Mouse (Mus musculus): ENCODE measurements around the gene Pygo1. TPM values are rescaled to one million over a fixed set of nuclear protein-coding genes. Genes with fewer than 3 reads are reported as not detected.

Pygo1 gene
- 13.8 and 15.5 TPM in 2 replicates for polyA plus RNA-seq (2015; fragmentation: Nextera tagmentation; extraction: Ambion mirVana)

DNA sequence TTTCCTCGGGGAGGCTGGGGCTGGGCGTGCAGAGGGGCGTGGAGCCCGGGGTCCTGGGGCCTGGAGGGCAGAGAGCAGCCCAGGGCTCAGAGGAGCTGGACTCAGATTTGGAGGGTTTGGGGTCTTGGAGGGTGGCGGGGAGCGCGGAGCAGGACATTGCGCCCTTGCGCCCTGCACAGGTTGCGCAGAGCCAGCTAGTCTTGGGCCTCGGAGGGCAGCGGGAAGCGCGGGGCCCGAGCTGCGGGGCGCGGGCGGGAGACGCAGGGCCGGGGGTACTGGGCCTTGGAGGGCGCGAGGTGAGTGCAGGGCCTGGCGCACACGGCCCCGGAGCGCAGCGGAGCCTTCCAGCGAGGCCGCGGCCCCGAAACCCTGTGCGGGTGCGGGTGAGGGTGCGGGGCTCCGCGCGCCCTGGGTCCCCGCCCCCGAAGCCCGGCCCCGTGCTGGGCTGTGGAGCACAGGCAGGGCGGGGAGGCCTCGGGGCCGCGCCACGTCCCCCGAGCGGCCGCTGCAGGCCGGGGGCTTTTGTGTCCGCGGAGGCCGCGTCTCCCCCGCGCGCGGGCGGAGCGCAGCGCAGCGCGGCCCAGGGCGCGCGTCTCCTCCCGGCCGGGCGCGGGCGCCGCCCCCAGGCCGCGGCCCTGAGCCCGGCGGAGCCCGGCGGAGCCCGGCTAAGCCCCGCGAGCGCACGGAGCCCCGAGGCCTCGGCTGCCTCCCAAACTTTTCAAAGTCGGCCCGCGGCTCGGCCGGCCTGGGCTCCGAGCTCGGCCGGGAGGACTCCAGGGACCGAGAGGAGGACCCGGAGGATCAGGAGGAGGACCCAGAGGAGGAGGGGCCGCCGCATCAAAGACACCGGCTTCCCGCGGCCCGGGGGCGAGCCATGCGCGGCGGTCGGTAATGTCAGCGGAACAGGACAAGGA is at the start of gene Pygo1:
Pygo1 (plus strand) TSS at position 625 of the 914 bp plus-strand sequence.
- Histone ChIP-seq H3K36me3 (replicated peaks) (no peaks in the 10 kb centered on the region), H3K4me2 (peak within 1 kb of the TSS; percentile 89), H3K9me3 (no peaks in the 10 kb centered on the region), H3K4me1 (peaks cover 24% of the 10 kb centered on the region), H3K4me3 (peak within 1 kb of the TSS; percentile 86), H3K27me3 (replicated peaks) (no peaks in the 10 kb centered on the region), H3K27ac (peak within 1 kb of the TSS; percentile 84), H3K9ac (peak within 1 kb of the TSS; percentile 84)
- under 1% methylated on average over 107 of the region's 108 CpGs for WGBS
- peak; percentile 87 for ATAC-seq (replicated peaks)

DNA sequence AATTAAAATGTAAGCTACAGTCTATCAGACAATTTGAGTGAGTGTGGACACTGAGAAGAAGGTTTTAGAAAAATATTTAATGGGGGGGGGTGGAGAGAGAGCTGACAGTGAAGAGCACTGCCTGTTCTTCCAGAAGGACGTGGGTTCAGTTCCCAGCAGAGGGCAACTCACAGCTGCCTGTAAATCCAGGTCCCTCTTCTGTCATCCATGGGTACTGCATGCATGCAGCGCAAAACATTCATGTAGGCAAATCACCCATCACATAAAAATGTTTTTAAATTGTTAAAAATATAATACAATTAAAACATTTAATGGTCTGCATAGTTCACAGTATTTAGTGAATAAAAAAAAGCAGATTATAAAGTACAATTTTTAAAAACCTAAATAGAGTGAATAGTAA is 49.6 kb upstream of the Pygo1 start:
- 94% methylated on average over 2 of the region's 2 CpGs for WGBS
- Histone ChIP-seq H3K9me3 (no peaks in the 10 kb centered on the region), H3K27me3 (replicated peaks) (no peaks in the 10 kb centered on the region), H3K4me1 (peaks cover 28% of the 10 kb centered on the region), H3K9ac (no peak overlapping the region), H3K4me2 (no peak overlapping the region), H3K27ac (no peak overlapping the region), H3K36me3 (replicated peaks) (no peaks in the 10 kb centered on the region), H3K4me3 (no peak overlapping the region)
- ATAC-seq (replicated peaks), result no peak

DNA sequence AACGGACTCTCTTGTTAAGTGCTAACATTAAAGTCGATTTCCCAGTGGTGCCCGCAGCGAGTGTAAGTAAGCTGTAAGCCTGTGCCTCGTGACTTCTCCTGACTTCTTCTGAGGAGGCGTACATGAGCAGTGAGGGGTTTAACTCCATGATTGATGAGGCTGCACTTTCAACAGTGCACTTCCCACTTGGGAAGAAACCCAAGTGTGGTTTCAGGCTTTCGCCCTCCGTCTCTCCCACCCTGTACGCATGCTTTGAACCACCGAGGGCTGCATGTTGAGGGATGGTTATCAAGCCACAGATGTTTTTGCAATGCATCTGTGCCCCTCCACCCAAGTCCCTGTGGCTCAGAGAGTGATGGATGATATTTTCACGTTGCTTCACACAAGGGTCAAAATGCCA is 47.5 kb upstream of the Pygo1 start:
- Histone ChIP-seq H3K27ac (no peak overlapping the region), H3K9me3 (no peaks in the 10 kb centered on the region), H3K4me1 (peaks cover 24% of the 10 kb centered on the region), H3K36me3 (replicated peaks) (no peaks in the 10 kb centered on the region), H3K4me2 (no peak overlapping the region), H3K27me3 (replicated peaks) (no peaks in the 10 kb centered on the region), H3K4me3 (no peak overlapping the region), H3K9ac (no peak overlapping the region)
- no peak for ATAC-seq (replicated peaks)
- WGBS, result 37% methylated on average over 11 of the region's 11 CpGs

DNA sequence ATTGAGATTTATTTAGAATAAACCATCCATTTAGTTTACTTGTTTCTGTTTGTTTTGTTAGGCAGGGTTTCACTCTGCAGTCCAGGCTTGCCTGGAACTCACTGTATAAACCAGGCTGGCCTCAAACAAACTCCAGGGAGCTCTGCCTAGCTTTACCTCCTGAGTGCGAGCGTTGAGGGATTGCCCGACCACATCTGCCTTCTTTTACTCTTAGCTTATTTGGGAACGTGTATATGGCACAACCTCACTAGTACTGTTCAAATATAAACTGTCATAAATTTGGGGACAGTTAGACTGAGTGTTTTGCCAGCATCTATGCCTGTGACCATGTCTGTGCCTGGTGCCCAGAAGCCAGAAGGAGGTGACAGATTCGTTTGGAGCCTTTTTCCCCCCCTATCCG is 46.8 kb upstream of the Pygo1 start:
- H3K4me3 ChIP-seq, result no peak overlapping the region
- ATAC-seq (replicated peaks), result no peak
- H3K27ac ChIP-seq, result no peak overlapping the region
- 44% methylated on average over 6 of the region's 6 CpGs for WGBS
- no peak overlapping the region for H3K9ac ChIP-seq
- H3K27me3 ChIP-seq (replicated peaks), result no peaks in the 10 kb centered on the region
- H3K36me3 ChIP-seq (replicated peaks), result no peaks in the 10 kb centered on the region
- H3K4me1 ChIP-seq, result peaks cover 24% of the 10 kb centered on the region
- no peak overlapping the region for H3K4me2 ChIP-seq
- no peaks in the 10 kb centered on the region for H3K9me3 ChIP-seq

DNA sequence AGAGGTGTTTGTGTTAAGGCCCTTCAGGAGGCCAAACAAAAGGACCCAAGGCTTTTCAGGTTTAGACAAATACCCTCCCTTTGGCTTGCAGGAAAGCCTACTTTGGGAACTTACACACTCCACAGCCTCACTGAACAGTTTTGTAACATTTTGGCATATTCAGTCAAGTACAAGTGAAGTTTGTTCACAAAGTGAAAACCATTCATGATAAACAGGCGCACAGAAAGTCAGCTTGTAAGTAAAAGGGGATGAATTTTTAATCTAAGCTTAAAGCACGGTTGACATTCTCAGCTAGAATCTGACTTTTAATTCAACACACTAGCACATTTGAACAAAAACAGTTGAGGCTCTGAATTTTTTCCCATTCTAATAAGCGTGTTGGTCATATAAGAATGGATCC is 45.8 kb upstream of the Pygo1 start:
- no peak overlapping the region for H3K9ac ChIP-seq
- H3K27ac ChIP-seq, result no peak overlapping the region
- H3K9me3 ChIP-seq, result no peaks in the 10 kb centered on the region
- no peaks in the 10 kb centered on the region for H3K36me3 ChIP-seq (replicated peaks)
- peaks cover 24% of the 10 kb centered on the region for H3K4me1 ChIP-seq
- H3K27me3 ChIP-seq (replicated peaks), result no peaks in the 10 kb centered on the region
- H3K4me3 ChIP-seq, result no peak overlapping the region
- no peak for ATAC-seq (replicated peaks)
- 44% methylated on average over 3 of the region's 3 CpGs for WGBS
- no peak overlapping the region for H3K4me2 ChIP-seq

DNA sequence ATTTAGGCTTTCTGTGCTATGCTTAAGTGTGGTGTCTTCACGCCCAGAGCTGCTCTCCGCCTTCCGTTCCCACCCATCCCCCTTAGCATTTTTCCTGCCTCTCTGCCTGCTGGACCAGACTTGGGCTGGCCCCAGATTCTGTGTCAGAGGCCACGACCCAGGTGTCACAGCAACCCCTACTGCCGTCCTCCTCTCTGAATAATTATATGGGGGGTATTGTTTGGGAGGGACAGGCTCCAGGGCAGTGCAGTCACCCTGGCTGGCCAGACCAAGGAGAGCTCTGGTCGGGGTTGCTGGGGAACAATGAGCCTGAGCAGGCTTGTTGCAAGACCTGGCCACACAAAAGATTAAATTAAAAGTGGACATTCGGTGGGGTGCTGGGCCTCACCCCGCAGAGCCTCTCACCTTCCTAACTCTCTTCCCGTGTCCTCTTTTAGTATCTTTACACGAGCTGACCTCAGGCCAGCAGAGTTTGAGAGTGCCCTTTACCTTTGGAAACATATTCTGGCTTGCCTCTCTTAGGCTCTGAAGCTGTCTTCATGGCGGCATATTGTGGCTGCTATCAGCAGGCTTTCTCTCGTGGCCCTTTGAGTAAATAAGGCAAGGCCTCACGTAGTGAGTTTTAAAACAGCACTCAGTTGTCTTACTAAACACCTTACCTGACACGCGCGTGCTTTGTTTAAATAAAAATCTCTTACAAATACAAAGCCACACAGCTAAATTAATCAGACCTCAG is 45.1 kb upstream of the Pygo1 start:
- WGBS, result 19% methylated on average over 16 of the region's 16 CpGs
- no peaks in the 10 kb centered on the region for H3K36me3 ChIP-seq (replicated peaks)
- H3K4me2 ChIP-seq, result no peak overlapping the region
- H3K4me3 ChIP-seq, result no peak overlapping the region
- no peaks in the 10 kb centered on the region for H3K27me3 ChIP-seq (replicated peaks)
- H3K9ac ChIP-seq, result no peak overlapping the region
- peaks cover 24% of the 10 kb centered on the region for H3K4me1 ChIP-seq
- H3K9me3 ChIP-seq, result no peaks in the 10 kb centered on the region
- ATAC-seq (replicated peaks), result 0 out of 2 replicates have a peak, but pooled peaks have one; percentile 25
- no peak overlapping the region for H3K27ac ChIP-seq

DNA sequence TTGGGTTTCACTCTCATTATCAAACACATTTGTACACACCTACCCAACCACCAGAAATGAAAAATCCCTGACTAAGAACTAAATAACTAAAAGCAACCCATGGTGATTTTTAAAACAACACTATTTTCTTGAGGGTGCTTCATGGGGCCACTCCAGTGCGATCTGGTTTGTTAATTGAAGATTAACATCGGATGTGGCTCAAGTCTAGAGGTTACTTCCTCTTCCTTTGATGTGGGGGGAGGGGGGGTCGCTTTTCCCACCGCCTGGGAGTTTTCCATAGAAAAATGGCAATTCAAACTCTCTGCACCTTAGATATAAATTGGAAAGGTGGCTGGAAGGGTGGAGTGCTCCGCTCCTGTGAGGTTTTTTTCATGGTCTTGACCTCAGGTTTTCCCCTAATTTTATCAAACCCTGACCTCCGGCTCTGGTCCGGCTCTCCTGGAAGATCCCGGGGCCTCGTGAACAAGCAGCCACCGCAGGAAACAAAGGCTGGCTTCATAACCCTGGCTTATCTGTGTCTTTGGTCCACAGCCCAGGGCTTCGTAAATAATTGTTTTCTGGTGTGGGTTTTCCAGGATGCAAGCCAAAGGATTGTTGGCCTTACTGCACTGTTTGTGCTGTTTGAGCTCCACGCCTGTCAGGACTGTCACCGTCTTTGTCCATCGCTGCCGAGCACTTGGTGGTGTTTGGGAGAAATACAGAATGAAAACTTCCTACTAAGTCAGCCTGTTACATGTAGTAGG is 44.2 kb upstream of the Pygo1 start:
- no peaks in the 10 kb centered on the region for H3K27me3 ChIP-seq (replicated peaks)
- H3K9me3 ChIP-seq, result no peaks in the 10 kb centered on the region
- 11% methylated on average over 15 of the region's 15 CpGs for WGBS
- H3K4me3 ChIP-seq, result no peak overlapping the region
- no peak overlapping the region for H3K27ac ChIP-seq
- H3K9ac ChIP-seq, result no peak overlapping the region
- H3K4me1 ChIP-seq, result peaks cover 24% of the 10 kb centered on the region
- ATAC-seq (replicated peaks), result no peak
- no peaks in the 10 kb centered on the region for H3K36me3 ChIP-seq (replicated peaks)
- H3K4me2 ChIP-seq, result no peak overlapping the region

DNA sequence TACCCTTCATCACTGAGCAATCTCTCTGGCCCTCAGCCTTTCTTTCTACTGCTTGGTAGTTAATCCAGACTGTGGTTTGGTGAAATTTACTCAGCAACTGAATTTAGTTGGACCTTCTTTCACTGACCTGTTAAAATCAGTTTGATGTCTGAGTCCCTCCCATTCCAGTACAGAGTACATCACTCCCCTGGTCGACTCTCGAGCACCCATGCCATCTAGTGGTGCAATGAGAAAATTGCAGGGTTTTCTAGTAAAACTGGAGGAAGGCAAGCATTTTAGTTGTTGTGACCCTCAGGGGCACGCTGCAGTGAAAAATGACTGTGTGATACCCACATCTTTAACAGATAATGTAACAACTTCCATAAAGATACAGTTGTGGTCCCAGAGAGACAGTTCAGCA is 41.5 kb upstream of the Pygo1 start:
- Histone ChIP-seq H3K4me3 (no peak overlapping the region), H3K9ac (no peak overlapping the region), H3K36me3 (replicated peaks) (no peaks in the 10 kb centered on the region), H3K4me1 (peaks cover 17% of the 10 kb centered on the region), H3K9me3 (no peaks in the 10 kb centered on the region), H3K27me3 (replicated peaks) (no peaks in the 10 kb centered on the region), H3K4me2 (no peak overlapping the region), H3K27ac (no peak overlapping the region)
- 16% methylated on average over 3 of the region's 3 CpGs for WGBS
- ATAC-seq (replicated peaks), result peak; percentile 72

DNA sequence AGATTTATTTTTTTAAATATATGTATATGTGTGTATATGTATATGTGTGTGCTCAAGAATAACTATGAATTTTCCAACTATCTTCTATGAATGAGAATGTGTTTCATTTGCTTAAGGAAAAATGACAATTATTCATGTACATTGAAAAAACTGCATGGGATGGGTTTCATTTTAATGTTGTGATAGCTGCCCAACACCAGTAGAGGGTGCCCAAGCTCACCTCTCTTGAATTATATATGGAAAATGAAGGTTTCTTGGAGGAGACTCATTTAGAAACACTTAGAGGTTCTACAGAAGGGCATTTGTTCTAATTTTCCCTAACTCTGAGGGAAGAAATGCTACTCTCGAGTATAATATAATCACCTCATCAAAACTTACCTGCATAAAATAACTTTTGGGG is 35.7 kb upstream of the Pygo1 start:
- Histone ChIP-seq H3K9ac (no peak overlapping the region), H3K4me1 (no peaks in the 10 kb centered on the region), H3K4me2 (no peak overlapping the region), H3K27me3 (replicated peaks) (no peaks in the 10 kb centered on the region), H3K36me3 (replicated peaks) (no peaks in the 10 kb centered on the region), H3K27ac (no peak overlapping the region), H3K4me3 (no peak overlapping the region), H3K9me3 (no peaks in the 10 kb centered on the region)
- 96% methylated on average over 1 of the region's 1 CpGs for whole genome bisulfite sequencing
- ATAC-seq (replicated peaks), result no peak

DNA sequence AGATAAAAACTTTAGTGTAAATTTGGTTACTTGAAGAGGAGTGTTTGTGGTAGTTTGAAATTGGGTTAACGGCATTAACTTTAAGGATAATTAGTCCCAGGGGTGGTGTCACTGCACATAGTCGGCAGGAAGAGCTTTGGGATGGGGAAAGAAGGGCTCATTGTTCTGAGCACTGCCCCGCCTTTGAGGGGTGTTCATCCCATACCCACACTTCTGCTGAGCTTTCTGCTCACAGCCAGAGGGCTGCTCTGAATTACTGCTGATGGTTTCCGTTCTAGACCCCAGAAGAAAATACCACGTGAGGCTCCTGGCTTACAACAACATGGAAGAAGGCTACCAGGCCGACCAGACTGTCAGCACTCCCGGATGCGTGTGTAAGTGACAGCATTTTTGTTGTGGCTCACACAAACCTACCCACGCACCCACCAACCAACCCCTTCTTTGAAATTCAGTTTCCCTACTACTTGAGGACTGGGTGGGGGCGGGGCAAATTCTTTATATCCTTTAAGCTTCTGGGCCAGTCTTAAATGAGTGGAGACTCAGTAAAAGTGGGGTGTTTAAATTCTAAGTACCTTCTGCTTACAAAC is 34.9 kb upstream of the Pygo1 start:
- H3K4me2 ChIP-seq, result no peak overlapping the region
- no peak overlapping the region for H3K9ac ChIP-seq
- 81% methylated on average over 10 of the region's 10 CpGs for WGBS
- no peaks in the 10 kb centered on the region for H3K4me1 ChIP-seq
- no peaks in the 10 kb centered on the region for H3K9me3 ChIP-seq
- no peak overlapping the region for H3K4me3 ChIP-seq
- H3K27ac ChIP-seq, result no peak overlapping the region
- ATAC-seq (replicated peaks), result no peak
- no peaks in the 10 kb centered on the region for H3K36me3 ChIP-seq (replicated peaks)
- no peaks in the 10 kb centered on the region for H3K27me3 ChIP-seq (replicated peaks)

DNA sequence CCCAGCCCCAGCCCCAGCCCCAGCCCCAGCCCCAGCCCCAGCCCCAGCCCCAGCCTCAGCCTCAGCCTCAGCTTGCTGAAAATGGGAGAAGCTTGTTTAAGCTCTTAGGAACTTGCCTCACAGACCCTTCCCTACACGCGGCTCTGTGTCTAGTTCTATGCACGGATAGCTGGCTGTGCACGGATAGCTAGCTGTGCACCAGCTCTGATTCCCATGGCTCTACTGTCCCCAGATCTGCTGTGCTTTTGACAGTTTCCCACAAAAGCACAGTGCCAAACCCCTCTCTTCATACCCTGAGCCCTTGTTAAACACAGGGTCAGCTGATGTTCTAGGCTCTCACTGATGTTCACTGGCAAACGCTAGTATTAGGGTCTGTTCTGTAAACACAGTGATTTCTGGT is 32.7 kb upstream of the Pygo1 start:
- no peaks in the 10 kb centered on the region for H3K36me3 ChIP-seq (replicated peaks)
- 93% methylated on average over 5 of the region's 5 CpGs for WGBS
- H3K27me3 ChIP-seq (replicated peaks), result no peaks in the 10 kb centered on the region
- no peak overlapping the region for H3K4me3 ChIP-seq
- no peaks in the 10 kb centered on the region for H3K9me3 ChIP-seq
- no peak overlapping the region for H3K9ac ChIP-seq
- no peak overlapping the region for H3K27ac ChIP-seq
- no peak overlapping the region for H3K4me2 ChIP-seq
- no peak for ATAC-seq (replicated peaks)
- no peaks in the 10 kb centered on the region for H3K4me1 ChIP-seq
